Mouse (Mus musculus) E14TG2a.4 (cell line): ENCODE data around the gene Mettl23.

ENCODE experiments used
- CTCF ChIP-seq: conservative IDR thresholded peaks from 2 replicates; pipeline ENCODE4 v1.5.1; 2014; ENCODE audit warnings: low read length
- NANOG ChIP-seq: IDR thresholded peaks from 2 replicates; pipeline ENCODE4 v1.6.1; 2014; ENCODE audit warnings: borderline replicate concordance, low read length, mixed read lengths
- POU5F1 ChIP-seq: IDR thresholded peaks from 2 replicates; pipeline ENCODE4 v1.6.1; 2014; ENCODE audit warnings: low read length, borderline replicate concordance

DNA sequence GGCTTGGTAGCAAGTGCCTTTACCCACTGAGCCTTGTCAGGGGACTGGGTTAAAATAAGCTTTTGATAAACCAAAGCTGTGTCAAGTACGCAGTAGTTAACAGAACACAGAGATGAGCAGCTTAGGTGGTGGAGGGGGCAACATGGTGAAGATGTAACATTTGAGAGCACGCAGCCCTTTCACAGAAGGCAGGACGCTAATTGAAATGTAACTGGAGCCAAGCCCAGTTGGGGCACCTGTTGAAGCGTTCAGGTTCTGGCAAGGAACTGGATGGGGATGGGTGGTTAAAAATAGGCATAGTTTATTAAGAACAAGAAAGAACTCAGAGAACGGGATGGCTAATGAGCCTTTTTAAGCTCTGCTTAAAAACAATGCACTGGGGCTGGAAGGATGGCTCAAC, 43.7 kb upstream of the Mettl23 start:
- TF ChIP-seq CTCF (no peak), NANOG (no peak), POU5F1 (no peak)
